Mouse (Mus musculus) CD4-positive naive resting alpha-beta T cell, adult 76 days (primary cell): ENCODE data around the gene Arpp19. TPM values are rescaled to one million over a fixed set of nuclear protein-coding genes. Genes with fewer than 3 reads are reported as not detected.

Source experiments
- total RNA-seq: library from RNA; stranded (reverse); gene quantifications from one replicate; pipeline ENCODE4 v1.2.4, GENCODE M21; 2023

Arpp19 gene
- total RNA-seq, result 158 TPM

GRCm38 (mm10) chr9:75037451-75038356 is at the start of gene Arpp19:
Arpp19 (plus strand) TSS chr9:75037614.

GRCm38 (mm10) chr9:75070457-75071028 is 33.1 kb downstream of the Arpp19 start, which contains the start of gene Myo5a:
Myo5a (plus strand) TSS chr9:75071015.

Other genes with a start within 250 kb of the Arpp19 start
- gene Onecut1, start 175.7 kb upstream of the Arpp19 start, total RNA-seq, result not detected
- 49.4 TPM for gene Fam214a, start 84.7 kb upstream of the Arpp19 start, total RNA-seq
- 32.8 TPM for gene Myo5a, start 33.4 kb downstream of the Arpp19 start, total RNA-seq
- 0.32 TPM for gene Myo5c, start 194.4 kb downstream of the Arpp19 start, total RNA-seq